Mouse (Mus musculus): Measurements from ENCODE around the gene Dnaja3.

- TF ChIP-seq POLR2A (IDR thresholded peaks at IDR 0.05; ENCODE audit: borderline replicate concordance, low read depth, low read length), result no peak
- TF ChIP-seq CTCF (IDR thresholded peaks at IDR 0.05; ENCODE audit: low read depth, low read length), result no peak
These were observed 6.1 kb downstream of the Dnaja3 start for GRCm38 (mm10) chr16:4645867-4646266.
